Mouse (Mus musculus) gastrocnemius, postnatal 36 days (tissue): ENCODE measurements around the gene Tmem102. TPM values are rescaled to one million over a fixed set of nuclear protein-coding genes. Genes with fewer than 3 reads are reported as not detected.
A peak's percentile ranks its signal among the peaks of the same experiment; 100 is the strongest.

Source experiments
- DNase-seq, 2 experiments: peaks; one replicate each; pipeline ENCODE4 v3.0.0; 2022
- intact Hi-C: fragments of 180-260 bp; cut with DNase I; formaldehyde crosslinking; loops from one replicate; pipeline ENCODE4 v1.15.1; 2025
- total RNA-seq, 2 experiments: library from RNA; stranded (reverse); gene quantifications; 2 replicates each; pipeline ENCODE4 v1.2.3; 2021

Tmem102 gene
- total RNA-seq, 2 experiments from 2014 or later = 0.12 to 0.20 TPM

DNA sequence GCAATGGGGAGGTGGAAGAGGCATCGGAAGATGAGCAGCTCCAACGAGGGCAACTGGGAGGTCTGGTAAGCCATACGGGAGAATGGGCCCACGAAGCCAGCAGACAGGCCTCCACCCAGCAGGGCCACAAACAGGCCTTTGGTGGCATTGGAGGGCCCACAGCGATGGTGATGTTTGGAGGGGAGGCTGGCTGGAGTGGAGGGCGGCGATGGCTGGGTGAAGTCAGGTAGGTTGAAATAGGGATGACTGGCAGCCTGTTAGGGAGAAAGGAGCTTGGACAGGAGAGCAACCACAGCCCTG, 44.6 kb downstream of the Tmem102 start:
- no peak for DNase-seq
- intact Hi-C loops = loop anchor here (5.0 kb wide), 2 partner anchors 41 to 116 kb away; partner anchors contain the start of genes Fgf11 and Tmem95

DNA sequence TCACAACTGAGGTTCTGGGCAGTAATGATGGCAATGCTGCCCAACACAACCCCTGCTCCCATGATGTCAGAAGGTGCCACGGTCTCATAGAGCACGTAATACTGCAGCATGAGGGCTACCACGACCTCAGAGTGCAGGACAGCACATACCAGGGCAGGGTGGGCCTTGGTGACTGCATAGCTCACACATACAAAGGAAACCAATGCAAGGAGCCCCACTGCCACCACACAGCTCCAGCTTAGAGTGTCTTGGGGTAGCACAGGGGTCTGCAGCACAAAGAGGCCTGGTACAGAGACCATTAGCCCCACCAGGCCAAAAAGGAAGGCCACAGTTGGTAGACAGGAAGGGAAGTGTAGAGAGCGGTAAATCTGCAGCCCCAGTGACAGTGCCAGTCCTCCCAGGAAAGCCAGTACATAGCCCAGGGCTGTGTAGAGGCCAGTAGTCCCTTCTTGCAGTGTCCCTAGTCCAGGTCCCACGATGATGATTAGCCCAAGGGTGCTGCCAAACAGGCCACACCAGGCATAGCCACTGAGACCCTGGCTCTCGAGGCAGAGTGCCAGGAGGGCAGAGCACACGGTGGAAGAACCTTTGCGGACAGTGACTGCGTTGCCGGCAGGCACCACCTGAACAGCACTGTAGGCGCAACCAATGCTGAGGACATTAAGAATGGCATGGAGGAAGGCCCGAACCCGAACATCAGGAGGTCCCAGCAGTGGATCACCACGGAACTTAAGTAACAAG, 45.1 kb downstream of the Tmem102 start:
- no peak for DNase-seq
- intact Hi-C loops = loop anchor here (5.0 kb wide), 2 partner anchors 42 to 117 kb away; partner anchors contain the start of genes Fgf11 and Tmem95

DNA sequence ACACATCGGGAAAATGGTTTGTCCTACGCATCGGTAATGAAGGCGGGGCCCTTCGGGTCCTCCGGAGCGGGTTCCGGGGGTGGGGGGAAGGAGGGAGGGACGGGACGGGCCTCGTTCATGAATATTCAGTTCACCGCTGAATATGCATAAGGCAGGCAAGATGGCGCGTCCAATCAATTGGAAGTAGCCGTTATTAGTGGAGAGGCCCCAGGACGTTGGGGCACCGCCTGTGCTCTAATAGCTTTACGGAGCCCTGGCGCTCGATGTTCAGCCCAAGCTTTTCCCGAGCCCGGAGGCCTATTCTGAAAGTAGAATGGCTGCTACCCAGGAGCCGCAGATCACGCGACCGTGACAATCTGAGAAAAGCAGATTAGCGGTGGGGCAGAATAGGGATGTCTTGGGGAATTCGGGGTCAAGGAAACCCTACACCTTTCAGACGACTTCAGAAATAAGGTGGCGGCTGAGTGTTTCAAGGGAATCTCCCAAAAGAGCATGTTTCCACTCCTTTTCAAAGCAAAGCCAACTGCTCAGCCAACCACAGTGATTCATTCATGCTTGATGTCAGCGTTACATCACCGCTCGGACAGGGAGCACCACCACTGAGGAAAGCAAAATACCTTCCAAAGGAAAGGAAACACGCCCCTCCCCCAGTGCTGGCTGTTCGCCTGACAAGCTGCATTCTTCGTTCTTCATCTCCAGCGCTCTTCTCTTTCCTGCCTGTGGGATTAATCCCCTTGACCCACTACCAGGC, 46.3 kb downstream of the Tmem102 start:
- intact Hi-C loops = no loop called here
- peak; percentile 79 to 83 for DNase-seq

DNA sequence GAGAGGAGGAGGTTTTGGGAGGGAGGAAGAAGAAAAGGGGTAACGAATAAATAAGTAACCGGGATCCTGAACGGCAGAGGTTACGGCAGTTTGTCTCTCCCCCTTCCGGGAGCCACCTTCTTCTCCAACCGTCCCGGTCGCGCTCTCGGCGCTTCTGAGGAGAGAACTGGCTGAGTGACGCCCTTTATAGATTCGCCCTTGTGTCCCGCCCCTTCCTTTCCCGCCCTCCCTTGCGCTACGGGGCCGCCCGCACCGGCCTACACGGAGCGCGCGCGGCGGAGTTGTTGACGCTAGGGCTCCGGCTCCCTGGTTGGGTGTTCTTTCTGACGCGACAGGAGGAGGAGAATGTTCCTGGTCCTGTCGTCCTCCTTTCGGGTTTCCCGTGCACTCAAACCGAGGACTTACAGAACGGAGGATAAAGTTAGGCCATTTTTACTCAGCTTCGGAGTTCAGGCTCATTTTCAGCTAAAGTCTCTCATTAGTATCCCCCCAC, 46.9 kb downstream of the Tmem102 start, which contains the start of gene Polr2a:
Gene Polr2a (minus strand): TSS at position 160 of the 493 bp plus-strand sequence.
- intact Hi-C loops = no loop called here
- DNase-seq = peak; percentile 96 to 99

DNA sequence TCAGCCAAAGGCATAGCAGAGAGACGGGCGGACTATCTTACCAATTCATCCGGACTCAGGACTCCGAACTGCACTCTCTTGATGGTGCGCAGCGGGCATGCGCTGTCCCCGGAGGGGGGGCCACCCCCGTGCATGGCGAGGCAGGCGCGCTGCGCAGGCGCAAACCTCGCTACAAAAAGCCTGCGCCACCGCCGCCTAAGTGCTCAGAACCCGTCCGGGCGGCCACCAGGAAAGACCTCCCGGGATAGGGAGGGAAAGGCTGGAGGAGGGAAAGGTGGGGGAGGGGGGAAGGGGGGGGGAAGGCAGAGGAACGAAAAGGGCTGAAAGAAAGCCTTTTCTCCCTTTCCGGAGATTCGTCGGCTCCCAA, 47.4 kb downstream of the Tmem102 start:
- intact Hi-C loops = no loop called here
- DNase-seq = peak; percentile 96 to 97

DNA sequence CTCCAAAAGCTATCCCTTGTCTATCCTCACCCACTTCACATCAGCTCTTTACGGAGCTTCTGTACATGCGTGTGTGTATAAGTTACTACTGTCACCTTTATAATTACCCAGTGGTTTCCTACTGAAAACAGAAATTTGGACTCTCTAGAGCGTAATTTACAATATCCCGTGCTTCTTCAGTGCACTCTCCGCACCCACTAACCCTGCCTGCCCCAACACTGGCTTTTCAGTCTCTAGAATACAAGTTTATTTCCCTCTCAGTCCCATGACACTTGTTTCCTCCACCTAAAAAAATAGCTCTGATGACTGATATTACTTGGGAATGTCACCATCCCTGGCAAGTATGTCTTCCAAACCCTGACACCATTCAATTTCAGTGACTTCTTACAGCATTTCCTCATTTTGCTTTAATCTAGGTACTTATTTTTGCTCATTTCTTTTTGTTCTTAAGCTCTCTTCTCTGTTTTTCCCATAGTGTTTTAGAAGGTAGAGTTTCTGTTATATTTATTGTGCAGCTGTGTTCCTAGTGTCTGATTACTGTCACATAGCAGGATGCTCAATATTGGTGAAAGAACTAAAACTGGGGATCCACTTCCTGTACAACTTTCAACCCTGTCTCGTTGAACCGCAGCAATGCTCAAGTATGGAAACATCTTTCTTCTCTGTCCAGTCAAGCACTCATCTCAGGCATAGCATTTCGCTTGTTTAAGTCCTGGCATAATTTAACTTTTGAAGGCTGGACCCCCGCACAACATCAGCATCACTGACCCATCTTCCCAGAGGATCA, 47.9 kb downstream of the Tmem102 start:
- intact Hi-C loops = loop anchor here (2.0 kb wide), 1 partner anchor 75 kb away; the partner anchor contains the start of gene Senp3
- DNase-seq = no peak

DNA sequence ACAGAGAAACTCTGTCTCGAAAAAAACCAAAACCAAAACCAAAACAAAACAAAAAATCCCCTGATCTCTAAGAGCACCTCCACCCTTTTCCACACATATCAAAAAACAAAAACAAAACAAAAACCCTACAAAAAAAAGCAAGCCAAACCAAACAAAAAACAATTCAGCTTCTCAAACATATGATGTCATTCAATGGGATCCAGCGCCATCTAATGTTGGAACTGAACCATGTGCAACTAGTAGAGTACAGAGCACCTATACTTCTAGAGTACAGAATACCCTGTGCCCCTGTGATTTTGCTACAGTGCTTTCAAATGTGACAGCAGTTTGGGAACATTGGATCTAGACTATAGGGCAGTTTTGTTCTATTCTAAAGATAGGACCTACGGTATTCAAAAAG, 50.7 kb downstream of the Tmem102 start:
- no peak for DNase-seq
- intact Hi-C loops = loop anchor here (5.0 kb wide), 1 partner anchor 47 kb away; no protein-coding TSS in a partner anchor

DNA sequence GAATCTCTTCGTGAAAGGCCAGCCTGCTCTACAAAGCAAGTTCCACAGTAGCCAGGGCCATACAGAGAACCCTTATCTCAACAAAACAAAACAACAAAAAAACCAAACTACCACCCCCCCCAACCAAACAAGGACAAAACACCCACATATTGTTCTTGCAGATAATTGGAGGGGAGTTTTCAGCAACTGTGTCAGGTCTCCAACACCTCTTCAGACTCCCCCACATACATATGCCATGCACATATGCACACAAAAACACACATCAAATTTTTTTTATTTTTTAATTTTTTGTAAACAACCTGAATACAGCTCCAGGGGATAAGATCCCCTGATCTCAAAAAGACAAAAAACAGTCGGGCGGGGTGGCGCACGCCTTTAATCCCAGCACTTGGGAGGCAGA, 51.2 kb downstream of the Tmem102 start:
- DNase-seq = no peak
- intact Hi-C loops = loop anchor here (5.0 kb wide), 1 partner anchor 47 kb away; no protein-coding TSS in a partner anchor

Other genes with a start within 250 kb of the Tmem102 start
- gene Efnb3, start 245.4 kb downstream of the Tmem102 start, total RNA-seq = under 1 TPM; 0.23 to 0.62 TPM
- gene Wrap53, start 225.4 kb downstream of the Tmem102 start, total RNA-seq = 1 to 10 TPM; 2.6 to 2.8 TPM
- 10 to 100 TPM; 10.7 to 15.8 TPM for gene Trp53, start 225.3 kb downstream of the Tmem102 start, total RNA-seq
- gene Atp1b2, start 199.7 kb downstream of the Tmem102 start, total RNA-seq = 100 to 1,000 TPM; 380 to 461 TPM
- not detected for gene Shbg, start 187.7 kb downstream of the Tmem102 start, total RNA-seq
- gene Sat2, start 183.6 kb downstream of the Tmem102 start, total RNA-seq = 1 to 10 TPM; 3.0 to 3.2 TPM
- gene Fxr2, start 172.6 kb downstream of the Tmem102 start, total RNA-seq = 10 to 100 TPM; 77.7 to 91.9 TPM
- gene Sox15, start 150.3 kb downstream of the Tmem102 start, total RNA-seq = not detected
- 1 to 10 TPM; 8.0 to 8.3 TPM for gene Mpdu1, start 143.0 kb downstream of the Tmem102 start, total RNA-seq
- gene Cd68, start 139.5 kb downstream of the Tmem102 start, total RNA-seq = 1 to 10 TPM; 2.6 to 3.2 TPM
- gene Eif4a1, start 133.2 kb downstream of the Tmem102 start, total RNA-seq = 100 to 1,000 TPM in 1 of 2 experiments, 10 to 100 TPM in 1; 74.1 to 103 TPM
- gene Senp3, start 123.5 kb downstream of the Tmem102 start, total RNA-seq = 10 to 100 TPM; 22.7 TPM
- gene Tnfsf13, start 119.8 kb downstream of the Tmem102 start, total RNA-seq = under 1 TPM; 0.39 to 0.92 TPM
- gene Tnfsf12, start 109.8 kb downstream of the Tmem102 start, total RNA-seq = 10 to 100 TPM in 1 of 2 experiments, 1 to 10 TPM in 1; 8.6 to 10.4 TPM
- 1 to 10 TPM; 1.3 to 1.5 TPM for gene Tnfsfm13, start 109.5 kb downstream of the Tmem102 start, total RNA-seq
- 10 to 100 TPM; 28.7 to 29.2 TPM for gene Polr2a, start 47.0 kb downstream of the Tmem102 start, total RNA-seq
- gene Slc35g3, start 43.7 kb downstream of the Tmem102 start, total RNA-seq = not detected
- 10 to 100 TPM; 24.3 to 26.2 TPM for gene Zbtb4, start 39.7 kb downstream of the Tmem102 start, total RNA-seq
- 10 to 100 TPM; 29.2 to 33.1 TPM for gene Chrnb1, start 9.7 kb downstream of the Tmem102 start, total RNA-seq
- gene Fgf11, start 3.8 kb downstream of the Tmem102 start, total RNA-seq = 1 to 10 TPM; 4.6 to 4.8 TPM
- not detected for gene Gm39566, start 9.7 kb upstream of the Tmem102 start, total RNA-seq
- gene Spem2, start 12.8 kb upstream of the Tmem102 start, total RNA-seq = not detected
- gene Spem1, start 16.6 kb upstream of the Tmem102 start, total RNA-seq = not detected
- 1 to 10 TPM; 2.4 to 2.9 TPM for gene Nlgn2, start 32.2 kb upstream of the Tmem102 start, total RNA-seq
- gene Tmem256, start 32.9 kb upstream of the Tmem102 start, total RNA-seq = 100 to 1,000 TPM; 104 to 140 TPM
- gene Plscr3, start 40.8 kb upstream of the Tmem102 start, total RNA-seq = 10 to 100 TPM; 10.6 to 11.2 TPM
- gene Tnk1, start 53.1 kb upstream of the Tmem102 start, total RNA-seq = not detected
- gene Tmem95, start 72.4 kb upstream of the Tmem102 start, total RNA-seq = not detected
- gene Kctd11, start 75.8 kb upstream of the Tmem102 start, total RNA-seq = 1 to 10 TPM; 1.3 to 1.5 TPM
- gene Acap1, start 89.9 kb upstream of the Tmem102 start, total RNA-seq = 1 to 10 TPM in 1 of 2 experiments, under 1 TPM in 1; 0.27 to 1.1 TPM
- gene 2810408A11Rik, start 95.4 kb upstream of the Tmem102 start, total RNA-seq = under 1 TPM in 1 of 2 experiments, not detected in 1; 0.59 TPM
- gene Neurl4, start 95.4 kb upstream of the Tmem102 start, total RNA-seq = 10 to 100 TPM; 22.9 to 23.1 TPM
- 10 to 100 TPM; 33.9 to 42.5 TPM for gene Gps2, start 108.3 kb upstream of the Tmem102 start, total RNA-seq
- gene Eif5a, start 116.3 kb upstream of the Tmem102 start, total RNA-seq = 100 to 1,000 TPM; 402 to 432 TPM
- 10 to 100 TPM in 1 of 2 experiments, 1 to 10 TPM in 1; 5.4 to 10.6 TPM for gene Ybx2, start 130.2 kb upstream of the Tmem102 start, total RNA-seq
- 100 to 1,000 TPM; 382 to 407 TPM for gene Slc2a4, start 142.6 kb upstream of the Tmem102 start, total RNA-seq
- not detected for gene Cldn7, start 159.2 kb upstream of the Tmem102 start, total RNA-seq
- 100 to 1,000 TPM; 171 to 246 TPM for gene Ctdnep1, start 175.5 kb upstream of the Tmem102 start, total RNA-seq
- gene Elp5, start 176.9 kb upstream of the Tmem102 start, total RNA-seq = 10 to 100 TPM; 29.0 to 34.6 TPM
- 100 to 1,000 TPM; 142 to 178 TPM for gene Gabarap, start 185.5 kb upstream of the Tmem102 start, total RNA-seq
- 10 to 100 TPM; 12.6 to 16.5 TPM for gene Phf23, start 190.2 kb upstream of the Tmem102 start, total RNA-seq
- gene Dvl2, start 195.0 kb upstream of the Tmem102 start, total RNA-seq = 1 to 10 TPM; 3.3 to 4.6 TPM
- gene Acadvl, start 209.8 kb upstream of the Tmem102 start, total RNA-seq = 100 to 1,000 TPM; 320 to 384 TPM
- 1 to 10 TPM; 4.9 to 6.5 TPM for gene Dlg4, start 211.3 kb upstream of the Tmem102 start, total RNA-seq
- gene Asgr1, start 248.5 kb upstream of the Tmem102 start, total RNA-seq = not detected